Mouse (Mus musculus) thymus, postnatal 25 days (tissue): Measurements from ENCODE around the gene Srsf10.
A peak's percentile ranks its signal among the peaks of the same experiment; 100 is the strongest.

Experiments
- DNase-seq: peaks from one replicate; pipeline ENCODE4 v3.0.0; 2022

Srsf10 gene

DNA sequence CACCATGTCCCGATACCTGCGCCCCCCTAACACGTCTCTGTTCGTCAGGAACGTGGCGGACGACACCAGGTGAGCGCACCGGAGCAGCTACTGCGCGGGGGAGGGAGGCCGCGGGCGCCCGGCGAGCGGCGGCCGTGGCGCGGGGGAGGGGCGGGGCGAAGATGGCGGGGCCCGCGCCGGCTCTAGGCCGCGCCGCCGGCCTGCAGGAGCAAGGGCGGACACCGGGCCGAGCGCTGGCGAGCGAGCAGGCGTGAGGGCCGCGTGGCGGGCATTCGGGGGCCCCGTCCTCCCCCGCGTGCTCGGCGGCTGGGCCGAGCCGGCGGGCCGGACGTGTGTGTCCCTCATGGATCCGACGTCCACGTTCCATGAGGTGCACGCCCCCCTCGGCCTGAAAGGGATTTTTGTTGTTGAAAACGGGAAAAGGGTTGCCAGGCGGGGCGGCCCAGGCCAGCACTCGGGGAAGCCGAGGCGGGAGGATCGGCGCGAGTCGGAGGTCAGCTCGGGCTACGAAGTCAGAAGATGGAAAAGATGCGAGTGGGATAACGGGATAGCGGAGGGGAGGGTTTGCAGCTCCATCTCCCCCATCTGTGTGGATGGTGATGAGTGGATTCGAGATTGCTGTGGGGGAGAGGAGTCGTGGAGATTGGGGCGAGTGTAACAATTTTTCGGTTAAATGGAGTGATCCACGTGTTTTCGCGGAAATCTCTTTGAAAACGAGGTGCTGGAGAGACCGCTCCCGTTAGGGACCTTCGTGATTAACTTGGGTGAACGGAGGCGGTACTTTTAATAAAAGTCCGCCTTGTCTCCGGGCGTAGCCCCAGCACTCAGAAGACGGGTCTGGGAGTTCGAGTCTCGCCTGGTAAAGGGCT lies 910 bp downstream of the Srsf10 start:
- DNase-seq = peak; percentile 51

DNA sequence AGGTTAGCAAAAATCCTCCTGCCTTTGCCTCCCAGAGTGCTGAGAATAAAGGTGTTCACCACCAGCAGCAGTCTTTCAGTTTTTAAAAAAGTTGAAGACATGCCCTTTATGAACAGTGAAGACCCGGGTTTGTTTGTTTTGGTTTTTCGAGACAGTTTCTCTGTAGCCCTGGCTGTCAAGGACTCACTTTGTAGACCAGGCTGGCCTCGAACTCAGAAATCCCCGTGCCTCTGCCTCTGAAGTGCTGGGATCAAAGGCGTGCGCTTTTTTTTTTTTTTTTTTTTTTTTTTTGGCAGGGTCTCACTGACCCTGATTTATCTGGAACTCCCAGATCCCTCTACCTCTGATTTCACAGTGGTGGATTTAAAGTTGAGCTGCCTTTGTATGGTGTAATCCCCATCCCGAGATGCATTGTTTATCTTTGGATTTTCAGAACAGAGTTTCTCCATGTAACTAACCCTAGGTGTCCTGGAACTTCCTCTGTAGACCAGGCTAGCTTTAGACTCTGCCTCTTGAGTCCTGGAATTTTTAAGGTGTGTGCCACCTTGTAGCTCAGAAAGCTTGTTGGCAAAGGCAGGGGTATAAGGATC lies 2.1 kb downstream of the Srsf10 start:
- DNase-seq = no peak

DNA sequence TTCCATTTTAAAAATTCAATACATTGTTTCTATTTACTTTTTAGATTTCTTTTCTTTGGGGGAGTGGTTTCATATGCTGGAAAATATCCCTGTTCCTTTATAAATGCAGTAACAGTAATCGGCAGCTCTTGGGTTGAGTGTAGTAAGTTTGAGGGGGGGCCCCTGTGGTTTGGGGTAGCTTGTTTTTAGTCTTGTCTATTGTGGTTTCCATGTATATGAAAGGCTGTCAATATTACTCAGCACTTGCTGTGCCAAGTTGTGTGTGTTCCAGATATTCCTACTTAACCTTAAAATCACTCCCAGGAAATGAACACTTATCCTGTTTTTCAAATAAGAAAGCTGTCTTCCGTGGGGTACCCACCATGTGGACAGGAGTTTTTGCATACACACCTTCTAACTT lies 13.4 kb downstream of the Srsf10 start:
- DNase-seq = peak; percentile 33

DNA sequence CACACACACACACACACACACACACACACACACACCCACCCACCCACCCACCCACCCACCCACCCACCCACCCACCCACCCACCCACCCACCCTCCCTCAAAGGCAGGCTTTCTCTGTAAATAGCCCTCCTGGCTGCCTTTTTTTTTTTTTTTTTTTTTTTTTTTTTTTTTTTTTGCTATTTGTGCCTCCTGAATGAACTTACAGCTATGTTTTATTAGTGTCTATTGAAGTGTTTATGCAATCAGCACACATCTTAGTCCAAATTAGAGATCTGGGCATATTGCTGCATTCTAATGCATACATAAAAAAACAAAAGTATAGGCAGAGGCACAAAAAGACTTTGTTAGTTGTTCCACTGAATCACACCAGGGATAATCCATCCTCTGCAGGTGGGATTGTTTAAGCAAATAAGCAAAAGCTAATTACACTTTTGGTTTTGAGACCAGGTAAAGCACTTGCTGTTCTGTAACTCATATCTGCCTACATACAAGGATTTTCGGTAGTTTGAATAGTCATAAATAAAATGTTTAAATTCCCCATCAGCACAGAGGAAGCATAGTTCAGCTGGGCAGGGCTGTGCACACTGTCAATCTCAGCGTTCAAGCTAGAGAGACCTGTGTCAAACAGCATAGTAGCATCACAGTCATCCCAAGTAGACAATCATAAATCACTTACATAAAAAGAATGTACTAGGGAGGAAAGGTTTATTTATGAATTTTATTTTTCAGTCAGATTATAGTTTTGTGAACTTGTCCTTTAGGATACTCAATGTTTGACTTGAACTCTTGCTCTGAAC lies 14.9 kb downstream of the Srsf10 start:
- no peak for DNase-seq

DNA sequence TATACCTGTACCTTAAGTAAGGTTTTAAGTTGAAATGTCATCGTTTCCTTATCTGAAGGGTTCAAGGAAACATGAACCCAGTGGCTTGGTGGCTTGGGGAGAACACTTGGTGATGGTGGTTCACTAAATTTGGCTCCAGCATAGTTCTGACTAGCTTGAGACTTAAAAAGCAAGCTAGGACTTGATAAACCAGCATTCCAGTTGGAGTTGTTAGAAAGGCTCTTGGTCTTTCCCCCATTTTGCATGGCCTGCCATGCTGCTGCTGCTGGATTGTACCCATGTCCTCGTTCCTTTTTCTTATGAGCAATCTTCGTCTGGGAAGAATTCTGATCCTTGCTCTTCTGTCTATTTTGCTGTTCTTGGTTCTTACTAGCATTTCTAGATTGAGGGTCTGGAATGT lies 16.5 kb downstream of the Srsf10 start:
- no peak for DNase-seq

DNA sequence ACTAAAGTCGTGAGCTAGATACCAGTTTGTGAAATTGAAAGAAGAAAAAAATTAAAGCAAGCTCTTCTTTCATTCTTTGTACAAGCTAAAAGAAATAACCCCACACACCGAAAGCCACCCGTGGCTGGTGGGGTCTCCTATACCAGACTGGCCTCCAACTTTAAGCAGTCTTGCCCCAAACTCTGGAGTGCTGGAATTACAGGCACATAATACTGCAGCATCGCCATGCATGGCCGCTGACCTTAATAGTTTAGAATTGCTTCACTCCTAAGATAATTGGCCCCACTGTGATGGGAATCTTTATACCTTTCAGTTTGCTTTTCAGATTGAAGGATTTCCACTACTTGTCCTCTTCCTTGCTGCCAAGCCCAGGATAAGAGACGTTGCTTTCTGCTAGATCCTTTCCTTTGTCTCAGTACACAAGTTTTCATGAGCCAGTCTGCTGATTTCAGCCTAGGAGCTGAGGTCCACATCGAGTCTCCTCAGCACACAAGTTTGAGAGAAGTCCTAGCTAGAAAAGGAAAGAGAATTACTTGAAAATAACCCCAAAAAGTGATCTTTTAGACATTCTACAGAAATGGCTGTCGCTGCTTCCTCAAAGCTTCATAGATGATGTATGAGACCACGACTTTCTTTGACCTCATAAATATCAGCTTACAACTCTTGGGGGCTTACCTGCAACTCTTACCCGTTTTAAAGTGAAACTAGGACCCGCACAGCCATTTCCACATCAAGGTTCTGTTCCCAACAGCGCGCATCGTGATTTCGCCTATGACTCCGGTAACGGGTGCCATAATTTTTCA lies 17.2 kb downstream of the Srsf10 start:
- peak; percentile 36 for DNase-seq

DNA sequence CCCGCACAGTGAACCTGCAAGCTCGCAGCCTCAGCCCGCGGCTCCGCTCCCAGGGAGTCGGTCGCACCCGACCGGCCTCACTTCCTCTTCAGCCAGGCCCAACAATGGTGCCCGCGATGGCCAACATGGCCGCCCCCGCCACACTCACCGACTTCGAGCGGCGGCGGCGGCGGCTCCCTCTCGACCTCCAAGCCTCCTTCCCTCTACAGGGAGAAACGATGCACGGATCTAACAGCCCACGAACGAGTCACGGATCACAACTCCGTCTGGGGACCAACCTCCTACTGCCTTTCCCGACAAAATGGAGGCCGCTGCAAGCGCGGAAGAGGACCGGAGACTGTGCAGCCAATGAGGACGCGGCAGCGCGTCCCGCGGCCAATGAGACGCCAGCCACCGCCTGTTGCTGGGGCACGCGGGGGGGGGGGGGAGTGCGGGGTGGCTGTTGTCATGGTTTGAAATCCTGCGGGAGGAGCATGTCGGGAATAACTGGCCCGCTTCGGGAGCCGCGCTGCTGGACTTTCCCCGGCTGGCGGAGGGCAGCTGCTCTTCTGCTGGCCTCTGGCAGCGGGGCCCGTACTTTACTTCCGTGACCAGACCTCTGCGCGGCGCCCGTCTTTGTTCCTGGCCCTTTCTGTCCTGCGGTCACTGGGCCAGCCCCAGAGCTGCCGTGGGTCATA lies 18.1 kb downstream of the Srsf10 start, which contains the start of gene Pnrc2:
Gene Pnrc2, minus strand, starts transcription at position 325 of the 677 bp plus-strand sequence.
- DNase-seq = peak; percentile 88

DNA sequence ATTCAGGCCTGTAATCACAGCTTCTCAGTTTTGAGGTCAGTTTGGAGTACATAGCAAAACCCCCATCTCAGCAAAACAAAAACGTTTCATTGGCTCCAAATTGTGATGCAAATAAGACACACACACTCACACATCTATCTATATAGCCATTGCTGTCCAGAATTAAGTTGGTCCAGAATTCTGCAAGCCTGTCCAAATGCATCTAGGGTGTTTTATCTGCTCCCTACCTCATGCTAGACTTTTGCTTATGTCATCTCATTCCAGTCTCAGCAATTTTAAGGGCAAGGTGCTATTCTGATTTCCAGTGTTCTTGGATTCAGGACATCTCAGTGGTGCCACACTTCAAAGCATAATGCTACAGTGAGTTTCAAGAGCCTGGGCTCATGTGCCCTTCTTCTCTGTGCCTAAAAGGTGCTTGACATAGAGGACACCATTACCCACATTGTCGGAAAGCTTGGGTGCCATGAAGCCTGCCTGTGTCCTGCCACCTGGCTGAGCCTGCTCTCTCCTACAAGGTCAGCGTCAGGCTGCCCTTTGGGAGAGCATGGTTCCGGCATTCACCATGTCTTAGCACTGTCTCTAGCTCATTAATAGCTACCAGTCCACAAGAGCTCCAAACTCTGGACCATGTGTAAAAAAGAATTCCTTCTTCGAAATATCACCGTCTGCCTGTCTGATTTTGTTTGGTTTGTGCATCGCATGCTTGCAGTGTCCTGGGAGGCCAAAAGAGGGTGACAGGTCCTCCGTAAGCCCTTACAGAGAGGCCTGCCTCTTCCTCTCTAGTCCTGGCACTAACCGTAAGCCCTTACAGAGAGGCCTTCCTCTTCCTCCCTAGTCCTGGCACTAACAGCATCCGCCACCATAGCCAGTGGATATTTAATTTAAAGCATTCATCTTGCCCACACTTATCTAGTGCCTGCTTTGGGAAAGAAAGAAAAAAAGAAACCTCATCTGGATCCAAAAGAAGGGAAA lies 19.3 kb downstream of the Srsf10 start:
- no peak for DNase-seq

DNA sequence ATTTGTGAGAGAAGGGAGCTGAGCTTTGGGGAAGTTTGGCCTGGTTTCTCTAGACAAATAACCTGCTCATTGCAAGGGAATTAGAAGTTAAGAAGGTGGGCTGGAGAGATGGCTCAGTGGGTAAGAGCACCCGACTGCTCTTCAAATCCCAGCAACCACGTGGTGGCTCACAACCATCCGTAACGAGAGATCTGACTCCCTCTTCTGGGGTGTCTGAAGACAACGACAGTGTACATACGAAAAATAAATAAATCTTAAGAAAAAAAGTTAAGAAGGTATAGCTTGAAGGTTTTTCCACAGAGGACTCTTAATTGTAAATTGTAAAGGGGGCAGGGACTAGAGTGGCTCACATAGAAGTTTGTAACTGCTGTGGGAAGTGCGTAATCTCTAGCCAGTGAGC lies 20.0 kb downstream of the Srsf10 start:
- peak; percentile 57 for DNase-seq

DNA sequence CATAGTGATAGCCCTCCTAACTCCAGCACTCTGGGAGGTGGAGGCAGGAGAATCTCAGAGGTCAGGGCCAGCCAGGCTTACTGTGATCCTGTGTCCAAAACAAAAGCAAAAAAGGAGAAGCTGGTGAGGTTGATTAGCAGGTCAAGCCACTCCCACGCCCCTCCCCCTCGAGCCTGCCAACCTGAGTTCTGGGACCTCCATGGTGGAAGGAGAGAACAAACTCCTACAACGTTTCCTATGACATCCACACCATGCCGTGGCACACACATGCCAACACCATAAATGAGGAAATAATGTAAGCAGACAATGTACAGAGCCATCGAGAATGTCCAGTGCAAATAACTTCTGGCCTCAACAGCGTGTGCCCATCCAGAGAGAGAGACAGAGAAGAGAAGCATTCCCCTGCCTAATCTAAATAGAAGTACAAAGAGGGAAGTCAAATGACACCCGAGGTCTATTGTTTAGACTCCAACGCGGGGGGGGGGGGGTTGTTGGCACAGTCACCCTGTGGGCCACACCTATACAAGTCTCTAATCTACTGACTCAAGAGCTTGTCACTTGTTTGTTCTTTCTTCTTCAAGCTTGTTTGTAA lies 20.5 kb downstream of the Srsf10 start:
- DNase-seq = peak; percentile 53

DNA sequence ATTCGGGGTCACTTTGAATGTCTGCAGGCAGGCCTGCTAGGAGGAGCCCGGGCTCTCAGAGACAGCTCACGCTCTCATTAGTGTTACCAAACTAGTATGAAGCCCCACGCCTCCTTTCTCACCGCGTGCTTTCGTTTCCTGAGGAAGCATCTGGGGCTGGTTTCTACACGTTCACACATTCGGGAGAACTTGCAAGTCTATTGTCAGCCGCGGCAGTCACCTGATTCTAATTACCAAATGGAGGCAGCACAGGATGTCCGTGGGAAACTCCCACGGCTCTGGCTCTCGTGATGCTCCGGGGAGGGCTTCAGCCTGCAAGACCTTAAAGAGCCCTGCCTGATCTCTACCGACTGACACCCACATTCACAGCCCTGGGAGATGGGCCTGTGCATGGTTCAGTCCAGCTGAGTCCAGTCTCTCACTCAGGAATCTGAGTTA lies 21.1 kb downstream of the Srsf10 start:
- peak; percentile 78 for DNase-seq

DNA sequence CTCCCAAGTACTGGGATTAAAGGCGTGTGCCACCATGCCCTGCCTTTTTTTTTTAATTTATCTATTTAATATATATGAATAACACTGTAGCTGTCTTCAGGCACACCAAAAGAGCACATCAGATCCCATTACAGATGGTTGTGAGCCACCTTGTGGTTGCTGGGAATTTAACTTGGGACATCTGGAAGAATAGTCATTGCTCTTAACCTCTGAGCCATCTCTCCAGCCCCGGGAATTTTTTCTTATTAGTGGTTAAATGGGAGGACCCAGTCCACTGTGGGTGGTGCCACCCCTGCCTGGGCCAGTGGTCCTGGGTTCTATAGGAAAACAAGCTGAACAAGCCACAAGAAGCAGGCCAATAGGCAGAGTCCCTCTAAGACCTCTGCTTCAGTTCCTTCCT lies 22.2 kb downstream of the Srsf10 start:
- DNase-seq = no peak

DNA sequence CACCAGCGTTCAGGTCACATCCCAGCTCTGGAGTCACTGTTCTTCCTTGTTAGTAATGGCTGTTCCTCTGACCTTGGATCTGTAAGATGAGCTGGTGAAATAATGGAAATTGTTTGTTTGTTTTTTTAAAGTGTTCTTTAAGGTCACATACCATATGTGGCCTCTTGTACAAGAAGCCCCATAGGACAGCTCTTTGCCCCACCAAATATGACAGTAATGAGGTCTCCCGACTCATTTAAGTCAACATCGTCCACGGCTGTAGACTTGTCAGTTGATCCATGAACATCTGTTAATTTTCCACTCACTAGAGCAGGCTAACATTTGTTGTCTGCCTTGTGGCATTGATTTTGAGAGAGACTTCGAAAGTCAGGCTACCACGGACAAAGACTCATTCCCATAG lies 23.5 kb downstream of the Srsf10 start:
- DNase-seq = no peak

DNA sequence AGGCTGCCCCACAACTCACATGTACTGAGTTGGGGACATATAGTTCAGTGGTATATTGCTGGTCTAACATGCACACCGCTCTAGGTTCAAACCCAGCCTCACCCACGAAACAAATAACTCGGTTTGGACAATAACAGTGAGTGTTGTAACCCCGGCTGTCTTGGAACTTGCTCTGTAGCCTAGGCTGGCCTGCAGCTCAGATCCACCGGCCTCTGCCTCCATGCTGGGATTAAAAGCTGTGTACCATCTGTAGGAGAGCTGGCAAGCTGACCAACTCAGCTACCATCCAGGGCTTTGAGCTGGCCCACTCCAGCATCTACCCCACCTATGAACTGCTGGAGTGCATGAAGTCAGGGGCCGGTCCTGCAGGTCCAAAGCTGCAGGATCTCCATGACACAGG lies 24.5 kb downstream of the Srsf10 start:
- DNase-seq = no peak

DNA sequence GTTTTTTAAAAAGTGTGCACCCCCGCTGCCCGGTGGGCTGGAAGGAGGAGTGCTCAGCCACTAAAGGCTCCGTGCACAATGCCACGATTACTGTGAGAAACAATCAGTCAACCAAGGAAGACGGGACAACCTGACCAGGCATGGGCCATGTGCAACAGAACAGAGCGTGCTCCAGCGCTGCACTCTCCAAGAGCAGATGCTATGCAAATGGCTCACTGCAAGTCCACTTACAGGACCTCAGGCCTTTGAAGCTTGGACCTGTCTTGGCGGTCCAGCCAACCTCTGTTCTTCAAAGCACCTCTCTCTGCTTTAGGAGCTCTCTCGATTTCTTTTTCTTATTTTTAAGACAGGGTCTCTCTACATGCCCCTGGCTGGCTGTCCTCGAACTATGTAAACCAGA lies 25.0 kb downstream of the Srsf10 start:
- no peak for DNase-seq

DNA sequence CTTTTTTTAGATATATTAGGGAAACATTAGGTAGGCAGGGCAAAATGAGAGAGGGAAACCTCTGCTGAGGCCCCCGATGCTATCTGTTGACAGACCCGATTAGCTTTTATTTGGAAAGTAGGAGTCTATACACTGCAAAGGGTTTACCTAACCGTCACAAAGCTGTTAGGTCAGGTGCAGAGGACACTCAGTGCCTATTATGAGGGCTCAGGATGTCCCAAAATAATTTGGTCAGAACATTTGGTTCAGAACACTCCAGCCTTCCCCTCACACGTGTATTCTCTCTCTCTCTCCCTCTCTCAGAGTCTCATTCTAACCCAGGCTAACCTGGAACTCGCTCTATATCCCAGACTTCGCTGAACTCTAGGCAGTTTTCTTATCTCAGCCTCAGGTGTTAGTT lies 26.5 kb downstream of the Srsf10 start:
- no peak for DNase-seq

DNA sequence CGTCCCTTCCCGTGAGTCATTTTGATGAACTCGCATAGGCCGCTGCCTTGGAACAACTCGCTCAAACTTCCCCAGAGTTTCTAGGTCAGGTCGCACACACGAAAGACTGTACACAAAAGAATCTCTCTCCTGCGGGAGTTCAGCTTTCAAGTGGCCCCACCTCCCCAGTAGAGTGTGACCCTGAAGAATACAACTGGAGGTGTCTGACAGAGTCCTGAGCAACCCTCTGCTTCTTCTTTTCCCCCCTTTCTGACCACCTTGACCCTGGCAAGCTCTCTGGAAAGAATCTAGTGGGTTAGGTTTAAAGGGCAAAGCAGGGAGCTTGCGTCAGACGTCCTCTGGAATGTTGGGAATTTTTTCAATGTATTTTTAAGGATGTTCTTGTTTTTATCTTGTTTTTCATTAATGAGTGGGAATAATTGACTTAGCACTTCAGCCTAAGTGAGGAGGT lies 27.9 kb downstream of the Srsf10 start:
- no peak for DNase-seq

DNA sequence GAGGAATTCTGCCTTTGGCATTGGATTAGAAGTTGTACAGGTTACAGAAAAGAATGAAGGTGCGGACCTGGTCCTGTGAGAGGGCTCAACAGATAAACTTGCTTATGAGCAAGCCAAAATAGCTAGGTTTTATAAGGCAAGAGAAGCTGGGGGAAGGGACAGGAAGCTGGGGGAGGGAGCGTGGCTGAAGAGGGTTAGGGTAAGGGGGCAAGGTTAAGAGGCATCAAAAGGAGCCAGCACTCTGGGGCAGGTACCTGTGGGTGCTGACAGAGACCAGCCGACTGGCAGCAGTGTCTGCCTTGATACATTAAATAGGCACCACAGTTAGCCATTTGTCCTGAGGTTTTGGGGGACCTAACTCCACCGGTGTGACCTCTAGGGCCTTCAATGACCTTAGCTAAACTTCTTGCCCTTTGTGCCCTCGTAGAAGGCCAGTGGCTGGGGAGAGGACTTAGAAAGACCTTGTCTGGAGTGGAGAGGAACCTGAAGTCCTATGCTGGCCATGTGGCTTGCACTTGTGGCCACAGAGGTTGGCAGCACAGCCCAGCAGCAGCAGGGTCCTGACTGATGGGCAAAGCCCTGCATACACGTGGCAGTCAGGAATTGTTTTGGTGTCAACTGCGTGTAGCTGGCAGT lies 28.5 kb downstream of the Srsf10 start:
- DNase-seq = peak; percentile 55

DNA sequence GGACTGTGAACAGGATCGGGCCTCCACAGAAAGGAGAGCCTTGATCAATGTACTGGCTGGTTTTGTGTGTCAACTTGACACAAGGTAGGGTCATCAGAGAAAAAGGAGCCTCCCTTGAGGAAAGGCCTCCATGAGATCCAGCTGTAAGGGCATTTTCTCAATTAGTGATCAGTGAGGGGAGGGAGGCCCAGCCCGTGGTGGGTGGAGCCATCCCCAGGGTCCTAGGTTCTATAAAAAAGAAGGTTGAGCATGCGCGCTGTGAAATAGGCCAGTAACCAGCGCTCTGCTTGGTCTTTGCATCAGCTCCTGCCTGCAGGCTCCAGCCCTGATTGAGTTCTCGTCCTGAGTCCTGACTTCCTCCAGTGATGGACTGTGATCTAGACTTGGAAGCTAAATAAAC lies 29.0 kb downstream of the Srsf10 start:
- DNase-seq = no peak

DNA sequence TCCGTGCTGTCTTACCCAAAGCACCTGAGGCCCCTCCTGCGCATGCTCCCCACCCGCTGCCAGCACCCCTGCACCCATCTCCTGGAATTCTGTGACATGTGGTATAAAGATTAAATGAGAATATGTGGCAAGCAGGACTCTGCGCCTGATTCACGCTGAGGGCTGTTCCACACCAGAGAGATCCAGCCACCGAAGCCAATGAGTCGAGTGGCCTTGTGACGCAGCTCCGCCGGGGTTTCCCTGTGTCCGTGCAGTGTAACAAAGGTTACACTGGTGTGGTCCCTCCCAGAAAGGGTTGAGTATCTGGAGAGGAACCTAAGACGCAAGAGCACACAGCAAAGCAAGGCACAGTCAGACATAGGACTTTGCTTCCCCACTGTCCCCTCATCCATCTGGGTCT lies 30.1 kb downstream of the Srsf10 start:
- DNase-seq = no peak
